Mouse (Mus musculus): ENCODE data around the gene Cyth3. TPM values are rescaled to one million over a fixed set of nuclear protein-coding genes. Genes with fewer than 3 reads are reported as not detected.

Gene Cyth3
- polyA plus RNA-seq, 1 experiment from 2014 or later = 62.8 TPM

DNA sequence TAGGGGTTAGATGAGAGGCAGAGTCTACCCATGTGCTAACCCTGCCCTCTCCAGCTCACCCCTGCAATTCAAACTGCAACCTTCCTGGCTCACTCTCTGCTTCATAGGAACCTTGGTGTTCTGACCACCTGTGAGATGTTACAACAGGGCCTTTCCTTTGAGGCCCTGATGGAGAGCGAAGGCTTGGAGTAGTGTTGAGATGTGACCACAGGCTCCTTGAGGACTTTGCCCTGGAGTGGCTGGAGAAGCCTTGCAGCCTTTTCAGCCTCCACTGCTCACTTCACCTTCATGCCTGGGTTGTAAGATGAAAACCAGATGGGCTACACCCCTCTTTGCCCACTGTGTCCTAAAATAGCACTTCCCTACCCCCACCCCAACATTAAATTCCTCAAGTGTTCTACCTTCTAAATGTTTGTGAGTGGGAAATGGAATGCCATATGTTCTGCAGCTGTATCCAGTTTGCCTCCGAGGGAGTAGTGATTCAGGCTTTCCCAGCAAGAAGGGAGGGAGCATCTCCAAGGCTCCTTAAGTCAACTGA lies 34.5 kb downstream of the Cyth3 start:
- peak overlapping the region; percentile 57 for H3K4me2 ChIP-seq
- no peak overlapping the region for H3K4me3 ChIP-seq (ENCODE audit: low read depth, low read length)
- WGBS = 73% methylated on average over 2 of the region's 2 CpGs
- peak overlapping the region; percentile 99 for H3K27ac ChIP-seq (ENCODE audit: low read depth, low read length)
- no peaks in the 10 kb centered on the region for H3K27me3 ChIP-seq (replicated peaks; ENCODE audit: control insufficient read depth, insufficient read depth, low read length)
- DNase-seq (ENCODE audit: low spot score) (no peak), ATAC-seq (replicated peaks; ENCODE audit: low FRiP score) (no peak)
- no peaks in the 10 kb centered on the region for H3K36me3 ChIP-seq (ENCODE audit: control insufficient read depth, insufficient read depth, low read length)
- peaks cover 69% of the 10 kb centered on the region for H3K4me1 ChIP-seq (replicated peaks; ENCODE audit: control insufficient read depth, insufficient read depth, low read length)
- 0 out of 2 replicates have a peak overlapping the region, but pooled peaks have one; percentile 43 for H3K9ac ChIP-seq (ENCODE audit: low read depth, low read length)
- no peaks in the 10 kb centered on the region for H3K9me3 ChIP-seq (ENCODE audit: control insufficient read depth, low read length)

DNA sequence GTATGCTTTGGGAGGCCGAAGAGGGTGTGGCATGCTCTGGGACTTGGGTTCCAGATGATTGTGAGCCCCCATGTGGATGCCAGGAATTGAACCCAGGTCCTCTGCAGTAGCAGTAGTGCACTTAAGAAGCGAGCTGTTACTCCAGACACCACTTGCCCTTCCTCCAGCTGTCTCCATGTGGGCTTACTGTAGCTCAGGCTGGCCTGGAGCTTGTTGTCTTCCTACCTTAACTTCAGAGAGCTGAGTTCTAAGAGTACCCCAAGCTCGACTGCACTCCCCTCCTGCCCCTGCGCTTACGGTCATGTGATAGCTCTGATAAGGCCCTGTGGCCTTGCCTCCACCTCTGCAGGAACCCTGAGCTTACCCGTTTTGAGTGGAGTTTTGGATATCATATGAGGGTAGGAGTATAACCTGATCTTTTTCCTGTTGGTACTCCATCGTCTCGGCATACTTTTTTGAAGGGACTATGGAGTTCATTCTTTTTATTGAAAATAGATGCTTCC lies 36.8 kb downstream of the Cyth3 start:
- no peaks in the 10 kb centered on the region for H3K36me3 ChIP-seq (ENCODE audit: control insufficient read depth, insufficient read depth, low read length)
- H3K27ac ChIP-seq (ENCODE audit: low read depth, low read length) = no peak overlapping the region
- H3K9me3 ChIP-seq (ENCODE audit: control insufficient read depth, low read length) = no peaks in the 10 kb centered on the region
- H3K27me3 ChIP-seq (replicated peaks; ENCODE audit: control insufficient read depth, insufficient read depth, low read length) = no peaks in the 10 kb centered on the region
- H3K9ac ChIP-seq (ENCODE audit: low read depth, low read length) = no peak overlapping the region
- H3K4me3 ChIP-seq (ENCODE audit: low read depth, low read length) = no peak overlapping the region
- peaks cover 61% of the 10 kb centered on the region for H3K4me1 ChIP-seq (replicated peaks; ENCODE audit: control insufficient read depth, insufficient read depth, low read length)
- DNase-seq (ENCODE audit: low spot score) (no peak), ATAC-seq (replicated peaks; ENCODE audit: low FRiP score) (peak; percentile 33; the same call in 1 of the 2 replicates)
- H3K4me2 ChIP-seq = 0 out of 2 replicates have a peak overlapping the region, but pooled peaks have one; percentile 11
- WGBS = 63% methylated on average over 8 of the region's 8 CpGs

DNA sequence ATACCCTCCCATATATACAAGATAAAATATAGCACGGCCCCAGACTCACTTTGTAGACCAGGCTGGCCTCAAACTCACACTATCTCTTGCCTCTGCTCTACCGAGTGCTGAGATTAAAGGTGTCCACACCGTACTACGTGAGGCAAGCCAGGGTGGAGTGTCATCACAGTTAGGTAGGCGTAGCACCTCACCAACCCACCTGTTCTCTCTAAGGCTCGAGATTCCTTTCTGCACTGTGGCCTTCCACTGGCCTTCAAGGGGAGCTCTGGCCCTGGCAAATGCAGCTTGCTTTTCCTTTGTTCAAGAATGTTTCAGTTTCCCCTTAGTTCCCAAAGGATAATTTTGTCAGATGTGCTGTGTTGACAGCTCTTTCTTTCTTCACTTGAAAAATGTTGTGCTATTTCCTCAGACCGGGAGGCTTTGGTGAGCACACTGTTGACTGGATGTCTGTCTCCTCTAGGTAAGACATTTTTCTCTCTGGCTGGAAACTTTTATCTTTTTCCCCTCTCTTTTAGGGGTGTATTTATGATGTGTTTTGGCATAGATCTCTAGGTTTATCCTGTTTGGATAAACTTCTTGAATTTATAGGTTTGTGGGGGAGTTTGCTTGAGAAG lies 40.9 kb downstream of the Cyth3 start:
- 72% methylated on average over 7 of the region's 7 CpGs for WGBS
- DNase-seq (ENCODE audit: low spot score) (no peak), ATAC-seq (replicated peaks; ENCODE audit: low FRiP score) (no peak)
- no peak overlapping the region for H3K9ac ChIP-seq (ENCODE audit: low read depth, low read length)
- H3K27me3 ChIP-seq (replicated peaks; ENCODE audit: control insufficient read depth, insufficient read depth, low read length) = no peaks in the 10 kb centered on the region
- H3K4me3 ChIP-seq (ENCODE audit: low read depth, low read length) = no peak overlapping the region
- no peak overlapping the region for H3K4me2 ChIP-seq
- H3K9me3 ChIP-seq (ENCODE audit: control insufficient read depth, low read length) = no peaks in the 10 kb centered on the region
- no peaks in the 10 kb centered on the region for H3K36me3 ChIP-seq (ENCODE audit: control insufficient read depth, insufficient read depth, low read length)
- H3K27ac ChIP-seq (ENCODE audit: low read depth, low read length) = no peak overlapping the region
- H3K4me1 ChIP-seq (replicated peaks; ENCODE audit: control insufficient read depth, insufficient read depth, low read length) = peaks cover 34% of the 10 kb centered on the region

DNA sequence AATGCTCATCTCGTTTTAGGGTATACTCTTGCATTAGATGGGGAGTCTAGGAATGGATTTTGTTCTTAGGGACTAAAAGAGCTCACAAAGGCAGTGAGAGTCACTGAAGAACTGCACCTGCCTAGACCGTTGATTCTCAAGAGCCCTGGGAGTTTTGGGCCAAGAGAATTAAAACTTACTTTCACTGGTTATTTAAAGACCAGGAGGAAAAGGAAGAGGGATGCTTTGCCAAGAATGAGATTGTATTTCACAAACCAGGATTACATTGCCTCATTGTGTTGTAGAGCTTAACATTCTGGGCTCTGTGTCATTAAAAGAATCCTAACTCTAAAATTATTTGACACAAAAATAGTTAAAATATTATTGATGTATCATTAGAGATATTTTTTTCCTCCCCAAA lies 43.3 kb downstream of the Cyth3 start:
- Histone ChIP-seq H3K4me3 (ENCODE audit: low read depth, low read length) (no peak overlapping the region), H3K4me1 (replicated peaks; ENCODE audit: control insufficient read depth, insufficient read depth, low read length) (peaks cover 23% of the 10 kb centered on the region), H3K9me3 (ENCODE audit: control insufficient read depth, low read length) (no peaks in the 10 kb centered on the region), H3K9ac (ENCODE audit: low read depth, low read length) (no peak overlapping the region), H3K27ac (ENCODE audit: low read depth, low read length) (no peak overlapping the region), H3K27me3 (replicated peaks; ENCODE audit: control insufficient read depth, insufficient read depth, low read length) (no peaks in the 10 kb centered on the region), H3K36me3 (ENCODE audit: control insufficient read depth, insufficient read depth, low read length) (no peaks in the 10 kb centered on the region), H3K4me2 (no peak overlapping the region)
- ATAC-seq (replicated peaks; ENCODE audit: low FRiP score) (no peak), DNase-seq (ENCODE audit: low spot score) (no peak)
- 81% methylated on average over 2 of the region's 2 CpGs for WGBS

DNA sequence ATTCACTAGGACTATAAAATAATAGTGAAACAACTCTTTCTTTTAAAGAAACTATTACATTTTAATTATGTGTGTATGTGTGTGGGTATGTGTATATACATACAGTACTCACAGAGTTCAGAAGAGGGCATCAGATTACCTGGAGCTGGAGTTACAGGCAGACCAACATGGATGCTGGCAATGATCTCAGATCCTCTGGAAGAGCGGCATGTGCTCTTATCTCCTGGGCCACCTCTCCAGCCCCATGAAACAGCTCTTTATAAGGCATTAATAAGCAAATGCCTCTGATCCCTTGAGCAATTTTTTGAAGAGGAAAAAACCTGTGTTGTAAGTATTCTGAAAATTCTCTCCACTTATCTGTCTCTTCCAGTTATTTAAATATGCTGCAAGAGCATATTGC lies 43.8 kb downstream of the Cyth3 start:
- H3K4me1 ChIP-seq (replicated peaks; ENCODE audit: control insufficient read depth, insufficient read depth, low read length) = peaks cover 23% of the 10 kb centered on the region
- H3K27ac ChIP-seq (ENCODE audit: low read depth, low read length) = no peak overlapping the region
- no peak for DNase-seq (ENCODE audit: low spot score)
- H3K36me3 ChIP-seq (ENCODE audit: control insufficient read depth, insufficient read depth, low read length) = no peaks in the 10 kb centered on the region
- H3K27me3 ChIP-seq (replicated peaks; ENCODE audit: control insufficient read depth, insufficient read depth, low read length) = no peaks in the 10 kb centered on the region
- H3K9ac ChIP-seq (ENCODE audit: low read depth, low read length) = no peak overlapping the region
- peak; percentile 75 for ATAC-seq (replicated peaks; ENCODE audit: low FRiP score)
- H3K4me3 ChIP-seq (ENCODE audit: low read depth, low read length) = no peak overlapping the region
- H3K9me3 ChIP-seq (ENCODE audit: control insufficient read depth, low read length) = no peaks in the 10 kb centered on the region
- WGBS = 69% methylated on average over 1 of the region's 1 CpGs
- H3K4me2 ChIP-seq = no peak overlapping the region

DNA sequence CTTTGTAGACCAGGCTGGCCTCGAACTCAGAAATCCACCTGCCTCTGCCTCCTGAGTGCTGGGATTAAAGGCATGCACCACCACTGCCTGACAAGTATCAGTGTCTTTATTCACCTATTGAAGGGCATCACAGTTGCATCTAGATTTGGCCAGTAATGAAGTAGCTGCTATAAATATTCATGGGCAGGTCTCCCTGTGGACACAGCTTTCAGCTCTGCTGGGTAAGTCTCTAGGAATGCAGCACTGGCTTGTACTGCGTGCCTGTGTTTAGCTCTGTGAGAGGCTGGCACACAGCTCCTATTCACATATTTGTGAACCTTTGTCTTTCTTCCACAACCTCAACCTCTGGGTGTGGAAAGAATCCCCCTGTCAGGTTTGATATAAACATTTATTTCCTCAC lies 46.6 kb downstream of the Cyth3 start:
- Histone ChIP-seq H3K9ac (ENCODE audit: low read depth, low read length) (no peak overlapping the region), H3K4me1 (replicated peaks; ENCODE audit: control insufficient read depth, insufficient read depth, low read length) (peaks cover 28% of the 10 kb centered on the region), H3K36me3 (ENCODE audit: control insufficient read depth, insufficient read depth, low read length) (no peaks in the 10 kb centered on the region), H3K27me3 (replicated peaks; ENCODE audit: control insufficient read depth, insufficient read depth, low read length) (no peaks in the 10 kb centered on the region), H3K27ac (ENCODE audit: low read depth, low read length) (no peak overlapping the region), H3K9me3 (ENCODE audit: control insufficient read depth, low read length) (no peaks in the 10 kb centered on the region), H3K4me3 (ENCODE audit: low read depth, low read length) (no peak overlapping the region), H3K4me2 (no peak overlapping the region)
- 81% methylated on average over 2 of the region's 2 CpGs for WGBS
- DNase-seq (ENCODE audit: low spot score) (no peak), ATAC-seq (replicated peaks; ENCODE audit: low FRiP score) (no peak)

DNA sequence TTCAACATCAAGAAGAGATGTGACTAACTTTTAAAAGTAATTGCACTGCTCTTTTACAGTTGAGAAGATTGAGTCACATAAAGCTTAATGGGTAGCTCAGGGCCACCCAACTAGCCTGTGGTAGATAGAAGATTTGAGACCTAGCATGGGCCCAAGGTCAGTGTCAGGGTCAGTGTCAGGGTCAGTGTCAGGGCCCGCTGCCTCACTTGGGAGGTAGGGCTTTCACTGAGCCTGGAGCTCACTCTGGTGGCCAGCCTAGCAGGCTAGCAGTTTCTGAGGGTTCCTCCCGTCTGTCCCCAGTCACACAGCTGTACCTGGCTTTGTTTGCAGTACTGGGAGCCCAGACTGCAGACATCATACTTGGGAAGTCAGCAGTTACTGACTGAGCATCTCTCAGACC lies 47.1 kb downstream of the Cyth3 start:
- peaks cover 33% of the 10 kb centered on the region for H3K4me1 ChIP-seq (replicated peaks; ENCODE audit: control insufficient read depth, insufficient read depth, low read length)
- H3K27me3 ChIP-seq (replicated peaks; ENCODE audit: control insufficient read depth, insufficient read depth, low read length) = no peaks in the 10 kb centered on the region
- no peak overlapping the region for H3K9ac ChIP-seq (ENCODE audit: low read depth, low read length)
- DNase-seq (ENCODE audit: low spot score) (no peak), ATAC-seq (replicated peaks; ENCODE audit: low FRiP score) (0 out of 2 replicates have a peak, but pooled peaks have one; percentile 30)
- H3K4me3 ChIP-seq (ENCODE audit: low read depth, low read length) = no peak overlapping the region
- 47% methylated on average over 2 of the region's 2 CpGs for WGBS
- H3K36me3 ChIP-seq (ENCODE audit: control insufficient read depth, insufficient read depth, low read length) = no peaks in the 10 kb centered on the region
- no peaks in the 10 kb centered on the region for H3K9me3 ChIP-seq (ENCODE audit: control insufficient read depth, low read length)
- no peak overlapping the region for H3K27ac ChIP-seq (ENCODE audit: low read depth, low read length)
- no peak overlapping the region for H3K4me2 ChIP-seq

DNA sequence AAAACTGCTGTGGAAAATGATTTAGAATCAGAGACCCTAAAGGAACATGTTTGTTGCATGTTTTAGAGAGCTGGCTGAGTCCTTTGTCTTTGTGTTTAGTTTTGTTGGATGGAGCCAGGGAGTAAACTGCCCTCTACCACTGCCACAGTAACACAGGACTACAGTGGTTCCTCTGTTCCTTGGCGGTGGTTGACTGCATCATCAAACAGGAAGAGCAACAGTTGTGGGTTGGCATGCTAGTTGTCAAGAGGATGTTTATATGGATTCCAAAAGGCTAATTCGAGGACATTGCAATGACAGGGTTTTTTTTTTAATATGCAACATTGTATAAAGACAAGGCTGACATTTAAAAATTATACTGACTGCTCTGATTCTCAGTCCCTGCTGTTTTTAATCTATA lies 47.6 kb downstream of the Cyth3 start:
- no peaks in the 10 kb centered on the region for H3K36me3 ChIP-seq (ENCODE audit: control insufficient read depth, insufficient read depth, low read length)
- WGBS = 45% methylated on average over 2 of the region's 2 CpGs
- H3K27me3 ChIP-seq (replicated peaks; ENCODE audit: control insufficient read depth, insufficient read depth, low read length) = no peaks in the 10 kb centered on the region
- H3K9me3 ChIP-seq (ENCODE audit: control insufficient read depth, low read length) = no peaks in the 10 kb centered on the region
- H3K4me1 ChIP-seq (replicated peaks; ENCODE audit: control insufficient read depth, insufficient read depth, low read length) = peaks cover 37% of the 10 kb centered on the region
- no peak overlapping the region for H3K9ac ChIP-seq (ENCODE audit: low read depth, low read length)
- DNase-seq (ENCODE audit: low spot score) = no peak
- H3K4me3 ChIP-seq (ENCODE audit: low read depth, low read length) = no peak overlapping the region
- no peak for ATAC-seq (replicated peaks; ENCODE audit: low FRiP score)
- H3K4me2 ChIP-seq = no peak overlapping the region
- H3K27ac ChIP-seq (ENCODE audit: low read depth, low read length) = no peak overlapping the region

Data from liver, embryonic 11.5 days (tissue).